Mouse (Mus musculus) erythroblast, adult 5-6 weeks (primary cell): ENCODE results near the gene Map3k6. TPM values are rescaled to one million over a fixed set of nuclear protein-coding genes. Genes with fewer than 3 reads are reported as not detected.
A peak's percentile ranks its signal among the peaks of the same experiment; 100 is the strongest.

Source experiments
- ATAC-seq: replicated peaks from 2 replicates; pipeline ENCODE4 v1.8.0; 2016; ENCODE audit warnings: moderate number of reproducible peaks, mild to moderate bottlenecking, moderate TSS enrichment, inconsistent platforms; ENCODE audit not compliant: poor library complexity, low FRiP score, severe bottlenecking
- total RNA-seq, 2 experiments: library from RNA; stranded (forward) in 1 of 2; stranded (reverse) in 1 of 2; fragments of 150-400 nt in 1 of 2; fragments of 200-764, 138-1000 nt in 1 of 2; gene quantifications; 2 replicates each; pipeline versions ENCODE4 v1.2.3 to v1.2.4; 2015 to 2017; ENCODE audit warnings: low replicate concordance in 2 of 2

Map3k6 gene
- total RNA-seq, 2 experiments from 2014 or later: 0.96 TPM; not detected in 1

DNA sequence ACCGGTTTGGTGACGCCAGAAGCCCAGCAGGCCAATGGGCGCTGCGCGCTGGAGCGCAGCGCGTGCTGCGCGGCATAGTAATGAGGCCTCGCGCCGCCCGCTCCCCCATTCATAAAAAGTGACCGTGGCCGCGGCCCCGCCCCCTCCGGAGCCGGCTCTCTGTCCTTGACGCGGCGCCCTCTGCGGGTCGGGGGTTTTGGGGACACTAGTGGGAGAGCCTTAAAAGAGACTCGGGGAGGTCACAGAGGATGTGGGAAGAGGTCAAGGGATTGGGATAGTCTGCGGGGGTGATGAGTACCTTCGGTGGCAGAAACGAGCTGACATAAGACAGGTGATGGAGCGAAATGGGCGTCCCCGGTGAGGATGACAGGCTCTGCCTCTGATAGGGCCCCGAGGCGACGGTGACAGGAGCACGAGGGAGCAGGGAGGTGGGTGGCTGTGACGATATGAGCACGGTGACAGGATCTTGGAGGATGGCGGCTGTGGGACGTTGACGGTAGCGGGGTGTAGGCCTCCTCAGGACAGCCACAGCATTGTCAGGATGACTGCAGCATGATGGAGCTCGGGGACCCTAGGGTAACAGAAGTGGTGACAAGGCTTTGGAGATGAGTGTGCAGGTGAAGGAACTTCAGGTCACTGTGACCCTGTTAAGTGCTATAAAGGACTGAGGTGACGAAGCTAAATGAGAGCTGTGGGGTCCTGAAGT, 27.9 kb upstream of the Map3k6 start:
- peak; percentile 44; the same call in 1 of the 2 replicates for ATAC-seq

DNA sequence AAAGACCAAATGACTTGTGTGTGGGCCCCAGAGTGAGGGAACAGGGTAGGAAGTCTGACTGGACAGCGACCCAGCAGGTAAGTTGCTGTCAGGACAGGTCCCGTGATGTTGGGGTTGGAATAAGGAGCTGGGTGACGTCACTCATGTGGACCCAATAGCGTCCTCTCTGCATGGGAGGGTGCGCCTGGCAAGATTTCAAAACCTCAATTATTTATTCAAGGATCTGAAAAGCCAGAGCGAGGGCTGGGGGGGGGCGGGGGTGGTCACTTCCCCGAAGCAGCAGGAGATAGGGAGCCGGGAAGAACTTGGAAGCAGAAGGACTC, 27.4 kb upstream of the Map3k6 start:
- no peak for ATAC-seq

DNA sequence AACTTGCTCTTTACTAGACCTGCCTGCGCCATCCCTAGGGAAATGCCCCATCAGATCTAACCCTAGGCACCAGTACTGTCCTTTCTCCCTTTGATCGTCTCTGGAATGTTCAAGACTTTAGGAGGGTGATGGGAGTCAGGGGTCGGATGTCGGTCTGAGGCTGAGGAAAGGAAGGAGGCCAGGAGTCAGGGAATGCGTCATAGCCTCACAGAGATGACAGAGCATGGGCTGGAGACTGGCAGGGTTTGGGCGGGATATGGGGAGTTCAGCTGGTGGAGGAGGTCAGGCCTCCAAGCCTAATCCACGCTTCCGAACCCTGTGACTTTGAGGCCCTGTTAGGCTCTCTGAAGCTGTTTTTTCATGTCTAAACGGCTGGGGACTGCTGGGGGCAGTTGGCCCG, 27.0 kb upstream of the Map3k6 start:
- ATAC-seq: no peak

DNA sequence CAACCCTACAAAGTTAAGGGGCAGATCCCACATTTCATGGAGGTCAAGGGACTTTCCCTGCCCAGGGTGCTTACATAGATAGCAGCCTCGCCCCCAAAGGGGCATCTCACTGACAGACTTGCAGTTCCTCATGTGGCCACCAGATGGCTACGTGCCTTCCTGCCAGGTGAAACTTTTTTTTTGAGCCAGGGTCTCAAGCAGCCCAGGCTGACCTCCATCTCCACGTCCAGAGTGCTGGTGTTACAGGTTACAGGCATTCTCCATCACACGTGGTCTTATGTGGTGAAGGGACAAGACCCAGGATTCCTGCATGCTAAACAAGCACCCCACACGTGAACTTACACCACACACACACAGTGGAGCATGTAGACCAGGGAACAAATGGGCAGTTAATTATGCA, 23.0 kb upstream of the Map3k6 start:
- peak; percentile 44 for ATAC-seq

DNA sequence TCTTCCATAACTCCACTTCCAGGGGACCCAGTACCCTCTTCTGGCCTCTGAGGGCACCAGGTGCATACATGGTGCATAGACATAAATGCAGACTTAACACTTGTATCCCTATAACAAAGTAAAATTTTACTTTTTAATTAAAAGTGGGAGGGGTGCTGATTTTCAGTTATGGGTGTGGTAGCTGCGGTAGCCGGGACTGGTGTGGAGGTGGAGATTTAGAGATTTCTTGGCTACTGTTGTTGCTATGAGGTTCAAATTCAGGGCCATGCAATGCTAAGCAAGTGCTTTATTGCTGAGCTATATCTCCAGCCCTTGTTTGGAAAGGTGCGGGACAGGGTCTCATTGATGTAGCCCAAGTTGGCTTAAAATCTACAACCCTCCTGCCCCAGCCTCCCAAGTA, 21.9 kb upstream of the Map3k6 start:
- ATAC-seq: no peak

DNA sequence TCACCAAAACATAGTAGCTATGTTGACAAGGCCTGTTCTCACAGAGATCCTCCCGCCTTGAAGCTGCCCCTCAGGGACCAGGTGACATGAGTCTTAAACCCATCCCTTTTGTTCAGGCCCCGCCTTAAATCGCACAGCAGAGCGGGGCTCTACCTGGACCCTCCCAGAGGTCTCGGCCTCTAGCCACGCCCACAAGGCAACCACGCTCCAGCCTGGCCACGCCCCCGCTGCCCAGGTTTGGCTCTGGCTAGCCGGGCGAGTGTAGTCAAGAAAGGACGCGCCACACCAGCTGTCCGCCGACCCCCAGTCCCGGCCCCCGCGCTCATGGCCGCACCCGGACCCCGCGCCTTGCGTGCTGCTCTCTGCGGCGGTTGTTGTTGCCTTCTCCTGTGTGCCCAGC, 20.0 kb upstream of the Map3k6 start:
- ATAC-seq: no peak

DNA sequence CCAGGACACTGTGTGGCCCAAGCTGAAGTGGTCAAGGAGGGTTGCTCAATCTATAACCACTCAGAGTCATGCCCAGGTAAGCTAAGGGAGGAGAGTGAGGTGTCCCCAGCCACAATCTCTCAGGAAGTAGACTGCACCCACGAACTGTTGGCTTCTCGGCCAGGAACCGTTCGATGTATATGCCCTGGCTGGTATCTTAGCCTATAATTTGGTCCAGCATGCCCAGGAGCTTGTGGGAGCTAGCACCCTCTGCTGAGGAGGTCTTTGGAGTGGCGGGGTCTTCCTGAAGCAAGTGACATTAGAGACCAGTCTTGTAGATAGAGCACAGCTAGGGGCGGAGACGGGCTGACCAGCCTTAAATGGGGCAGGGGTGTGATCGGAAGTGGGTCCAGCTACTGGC, 18.9 kb upstream of the Map3k6 start:
- no peak for ATAC-seq

DNA sequence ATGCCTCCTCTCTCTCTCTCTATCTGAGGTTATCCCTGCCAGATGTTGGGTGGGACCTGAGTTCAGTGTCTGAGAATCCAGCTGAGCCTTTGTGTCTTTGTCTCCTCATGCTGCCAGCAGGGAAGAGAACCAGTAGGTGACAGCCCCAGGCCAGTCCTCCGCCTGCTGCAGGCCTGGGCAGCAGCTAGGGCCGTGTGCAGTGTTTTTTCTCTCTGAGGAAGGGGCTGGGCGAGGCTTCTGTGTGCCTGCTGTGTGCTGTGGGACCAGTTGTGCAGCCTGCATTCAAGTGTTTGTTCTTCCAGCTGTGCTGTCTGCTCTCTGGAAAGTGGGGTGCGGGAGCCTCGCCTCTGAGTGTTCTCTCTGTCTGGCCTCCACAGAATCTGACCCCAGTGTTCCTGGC, 16.7 kb upstream of the Map3k6 start:
- no peak for ATAC-seq

DNA sequence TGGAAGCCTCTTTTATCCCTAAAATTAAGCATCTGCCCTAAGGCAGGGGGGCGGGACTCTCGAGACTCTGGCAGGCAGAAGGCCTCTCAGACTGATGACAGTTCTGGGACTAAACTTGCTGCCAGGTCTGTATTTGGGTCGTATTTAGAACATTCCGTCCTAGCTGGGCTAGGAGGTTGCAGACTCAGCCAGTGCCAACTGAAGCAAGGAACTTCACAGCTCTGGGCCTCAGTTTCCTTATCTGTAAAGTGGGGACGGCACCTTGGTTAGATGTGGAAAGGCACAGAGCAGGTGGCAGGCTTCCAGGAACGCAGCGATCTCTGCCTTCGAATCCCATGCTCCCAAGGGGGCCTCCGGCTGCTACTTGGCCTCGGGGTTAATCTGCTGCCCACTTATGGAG, 14.5 kb upstream of the Map3k6 start:
- no peak for ATAC-seq

DNA sequence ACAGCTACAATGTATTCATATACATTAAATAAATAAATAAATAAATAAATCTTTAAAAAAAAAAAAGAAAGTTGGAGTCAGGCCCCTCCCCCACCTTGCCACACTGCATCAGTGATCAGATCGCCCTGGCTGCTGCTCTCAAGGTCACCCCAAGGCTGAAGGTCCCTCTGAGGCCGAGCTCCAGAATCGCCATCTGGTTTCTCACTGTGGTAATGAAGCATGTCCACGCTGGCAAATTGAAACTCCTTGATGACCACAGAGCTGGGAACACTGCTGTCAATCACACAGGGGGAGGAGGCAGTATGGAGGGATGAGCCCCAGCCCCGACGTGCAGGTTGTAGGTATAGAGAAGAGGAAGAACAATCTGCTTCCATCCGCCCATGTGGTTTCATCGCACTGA, 13.0 kb upstream of the Map3k6 start:
- ATAC-seq: no peak

DNA sequence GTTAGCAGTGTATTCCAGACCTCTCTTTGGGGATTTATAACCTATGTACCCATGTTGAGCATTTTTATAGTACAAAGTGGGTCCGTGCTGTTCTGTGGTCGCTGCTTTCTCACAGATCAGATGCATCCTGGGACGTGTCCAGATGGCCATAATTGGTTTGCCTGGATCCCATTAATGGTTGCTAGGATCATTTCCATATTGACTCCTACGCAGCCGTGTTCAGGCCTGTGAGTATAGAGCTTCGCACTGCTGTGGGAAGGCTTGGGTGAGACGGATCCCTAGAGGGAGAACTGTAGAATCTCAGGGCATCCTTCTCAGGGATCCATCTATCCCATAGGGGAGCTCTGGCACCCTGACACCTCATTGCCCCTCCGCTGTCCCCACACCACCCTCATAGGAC, 11.0 kb upstream of the Map3k6 start:
- no peak for ATAC-seq

DNA sequence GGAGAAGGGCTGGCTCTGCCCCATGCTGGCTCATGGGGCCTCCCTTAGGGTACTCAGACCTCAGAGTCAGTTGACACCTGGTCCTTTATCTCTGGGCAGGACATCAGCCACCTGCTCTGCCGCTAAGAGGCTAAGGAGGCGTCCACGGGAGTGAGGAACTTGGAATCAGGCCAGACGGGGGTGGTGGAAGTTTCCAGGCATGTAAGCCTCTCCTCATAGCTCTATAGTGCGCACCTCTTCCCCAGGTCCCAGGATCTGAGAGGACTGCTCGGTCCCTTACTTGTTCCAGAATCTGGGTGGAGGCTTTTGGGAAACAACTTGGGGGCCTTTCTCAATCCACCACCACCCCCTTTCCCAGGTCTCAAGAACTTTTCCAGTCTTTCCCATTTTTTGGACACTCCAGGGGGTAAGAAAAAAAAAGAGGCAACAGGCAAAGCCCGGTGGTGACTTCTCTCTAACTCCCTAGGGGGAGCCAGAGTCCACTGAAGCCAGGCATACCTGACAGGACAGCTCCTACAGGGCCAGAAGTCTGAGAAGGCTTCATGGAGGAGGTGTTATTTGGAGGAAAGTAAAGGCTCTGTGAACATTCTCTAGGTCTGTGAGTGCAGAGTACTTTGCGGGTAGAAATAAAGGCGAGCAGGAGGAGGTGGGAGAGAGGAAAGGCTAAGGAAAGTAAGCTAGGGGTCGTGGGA, 7.2 kb upstream of the Map3k6 start:
- no peak for ATAC-seq

DNA sequence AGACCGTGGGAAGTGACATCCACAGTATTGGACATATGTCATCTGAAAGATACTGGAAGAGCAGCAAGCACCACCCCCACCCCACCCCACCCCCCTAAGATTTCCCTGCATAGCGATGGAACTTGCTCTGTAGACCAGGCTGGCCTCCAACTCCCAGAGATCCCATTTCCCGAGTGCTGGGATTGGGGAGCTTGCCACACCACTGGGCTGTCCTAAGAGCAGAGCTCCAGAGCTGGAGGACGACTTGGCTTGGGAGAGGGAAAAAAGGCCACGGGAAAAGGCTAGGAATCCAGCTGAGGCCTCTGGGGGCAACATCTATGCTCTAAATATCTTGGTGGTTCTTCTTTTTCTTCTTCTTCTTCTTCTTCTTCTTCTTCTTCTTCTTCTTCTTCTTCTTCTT, 5.8 kb upstream of the Map3k6 start:
- no peak for ATAC-seq

DNA sequence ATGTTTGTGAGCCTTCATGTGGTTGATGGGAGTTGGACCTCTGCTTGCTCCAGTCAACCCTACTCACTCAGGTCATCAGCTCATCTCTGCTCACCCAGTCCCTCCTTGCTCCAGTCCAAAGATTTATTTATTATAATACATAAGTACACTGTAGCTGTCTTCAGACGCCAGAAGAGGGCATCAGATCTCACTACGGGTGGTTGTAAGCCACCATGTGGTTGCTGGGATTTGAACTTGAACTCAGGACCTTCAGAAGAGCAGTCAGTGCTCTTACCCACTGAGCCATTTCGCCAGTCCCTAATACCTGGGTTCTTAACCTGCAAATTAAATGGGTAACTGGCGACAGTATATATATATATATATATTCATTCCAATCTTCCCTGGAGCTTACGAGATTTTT, 5.2 kb upstream of the Map3k6 start:
- no peak for ATAC-seq

DNA sequence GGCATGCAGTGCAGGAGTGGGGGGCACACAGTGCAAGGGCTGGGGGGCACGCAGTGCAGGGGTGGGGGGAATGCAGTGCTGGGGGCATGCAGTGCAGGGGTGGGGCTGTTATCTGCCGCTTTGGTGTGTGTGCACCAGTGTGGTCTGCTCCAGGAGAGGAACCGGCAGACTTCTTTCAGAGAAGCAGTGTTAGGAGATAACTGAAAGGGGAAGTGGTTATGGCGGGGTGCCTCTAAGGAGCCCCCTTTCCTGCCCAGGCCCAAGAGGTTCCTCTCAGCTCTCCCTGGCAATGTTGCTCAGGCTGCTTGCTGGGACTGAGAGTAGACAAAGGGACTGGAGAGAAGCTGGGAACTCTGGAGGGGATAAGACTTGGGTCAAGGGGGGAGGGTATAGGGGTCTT, 2.7 kb upstream of the Map3k6 start:
- no peak for ATAC-seq

DNA sequence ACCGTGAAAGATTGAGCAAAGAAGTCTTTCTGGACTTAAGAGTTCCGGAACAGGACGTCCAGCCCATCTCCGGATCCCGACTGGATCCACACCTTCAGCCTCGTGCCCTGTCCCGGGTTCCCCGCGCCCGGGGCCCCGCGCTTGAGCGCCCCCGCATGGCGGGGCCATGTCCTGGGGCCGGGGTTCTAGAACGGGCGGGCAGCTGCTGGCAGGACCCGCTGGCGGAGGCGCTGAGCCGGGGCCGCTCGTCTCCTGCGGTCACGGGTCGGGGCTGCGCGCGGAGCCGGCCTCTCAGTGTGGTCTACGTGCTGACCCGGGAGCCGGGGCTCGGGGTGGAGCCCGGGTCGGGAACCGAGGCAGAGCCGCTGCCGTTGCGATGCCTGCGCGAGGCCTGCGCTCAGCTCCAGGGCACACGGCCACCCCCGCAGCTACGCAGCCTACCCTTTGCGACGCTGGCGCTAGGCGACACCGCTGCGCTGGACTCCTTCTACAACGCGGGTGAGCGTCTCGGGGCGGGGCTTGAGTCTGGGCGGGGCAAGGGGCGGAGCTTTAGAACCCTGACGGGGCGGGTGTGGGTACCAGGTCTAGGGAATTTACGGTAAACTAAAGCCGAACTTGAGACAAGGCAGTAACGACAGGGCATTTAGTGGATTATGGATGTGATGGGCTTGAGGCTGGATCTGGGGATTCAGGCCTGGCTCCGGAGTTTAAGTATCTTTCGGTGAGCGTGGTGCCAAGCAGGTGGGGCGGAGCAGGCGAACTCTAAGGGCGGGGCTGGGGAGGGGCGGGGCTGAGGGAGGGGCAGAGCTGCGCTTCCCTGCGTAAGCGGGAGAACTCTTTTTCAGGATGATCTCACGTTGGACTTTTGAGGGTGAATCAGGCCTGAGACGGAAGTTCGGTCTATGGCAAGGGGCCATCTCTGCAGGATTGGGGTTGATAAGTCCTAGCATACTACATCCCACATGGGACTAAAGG, 603 bp downstream of the Map3k6 start:
- ATAC-seq: peak; percentile 88

DNA sequence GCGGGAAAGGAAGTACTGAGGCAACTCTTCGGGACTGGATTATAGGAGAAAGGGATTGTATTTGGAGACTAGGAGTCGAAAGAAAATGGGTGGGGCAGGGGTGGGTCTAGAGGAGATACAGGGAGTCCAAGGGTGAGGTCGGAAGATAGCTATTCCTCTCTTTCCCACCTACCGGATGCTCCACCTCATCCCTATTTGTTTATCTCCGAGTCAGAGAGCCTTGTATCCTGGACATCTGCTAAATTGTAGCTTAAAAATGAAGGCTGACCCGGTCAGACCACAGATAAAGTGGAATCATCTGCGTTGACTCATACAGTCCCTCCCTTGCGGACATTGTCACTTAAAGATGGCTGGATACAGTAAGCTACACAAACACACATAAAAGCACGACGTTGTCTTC, 1.3 kb downstream of the Map3k6 start:
- ATAC-seq: no peak

DNA sequence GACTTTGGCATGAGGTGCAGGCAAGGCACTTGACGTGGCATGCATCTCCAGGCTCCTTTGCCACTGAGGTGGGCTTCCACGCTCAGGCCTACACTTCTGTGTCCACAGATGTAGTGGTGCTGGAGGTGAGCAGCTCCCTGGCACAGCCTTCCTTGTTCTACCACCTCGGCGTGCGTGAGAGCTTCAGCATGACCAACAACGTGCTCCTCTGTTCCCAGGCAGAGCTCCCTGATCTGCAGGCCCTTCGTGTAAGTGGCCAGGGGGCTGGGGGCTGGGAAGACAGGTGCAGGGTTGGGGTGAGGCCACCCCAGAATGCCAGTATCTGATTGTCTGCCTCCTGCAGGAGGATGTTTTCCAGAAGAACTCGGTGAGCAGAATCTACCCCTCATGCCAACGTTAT, 2.1 kb downstream of the Map3k6 start:
- no peak for ATAC-seq

DNA sequence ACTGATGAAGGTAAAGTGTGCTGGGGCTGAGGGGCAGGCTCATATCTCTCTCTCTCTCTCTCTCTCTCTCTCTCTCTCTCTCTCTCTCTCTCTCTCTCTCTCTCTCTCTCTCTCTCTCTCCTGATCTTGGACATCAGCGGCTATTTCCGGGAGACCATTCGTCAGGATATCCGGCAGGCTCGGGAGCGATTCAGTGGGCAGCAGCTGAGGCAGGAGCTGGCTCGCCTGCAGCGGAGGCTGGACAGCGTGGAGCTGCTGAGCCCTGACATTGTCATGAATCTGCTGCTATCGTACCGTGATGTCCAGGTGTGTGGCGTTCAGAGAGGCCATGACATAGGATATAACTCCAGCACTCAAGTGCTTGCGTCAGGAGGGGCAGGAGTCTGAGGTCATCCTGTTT, 2.9 kb downstream of the Map3k6 start:
- no peak for ATAC-seq

DNA sequence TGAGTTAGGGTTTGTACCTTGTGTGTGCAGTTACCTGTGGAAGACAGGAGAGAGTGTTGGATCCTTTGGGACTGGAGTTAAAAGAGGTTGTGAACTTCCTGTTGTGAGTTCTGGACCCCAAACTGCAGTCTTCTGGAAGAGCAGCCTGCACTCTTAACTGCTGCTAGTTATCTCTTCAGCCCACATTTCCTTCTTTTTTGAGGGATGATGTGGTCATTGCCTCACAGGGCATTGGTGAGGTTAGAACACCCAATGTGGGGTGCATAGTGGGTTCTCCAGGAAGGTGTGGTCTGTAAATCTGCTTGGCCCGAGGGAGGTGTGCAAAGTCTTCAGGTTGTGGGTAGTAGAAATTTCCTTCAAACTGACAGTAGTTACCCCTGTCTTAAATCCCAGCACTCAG, 3.7 kb downstream of the Map3k6 start:
- no peak for ATAC-seq

DNA sequence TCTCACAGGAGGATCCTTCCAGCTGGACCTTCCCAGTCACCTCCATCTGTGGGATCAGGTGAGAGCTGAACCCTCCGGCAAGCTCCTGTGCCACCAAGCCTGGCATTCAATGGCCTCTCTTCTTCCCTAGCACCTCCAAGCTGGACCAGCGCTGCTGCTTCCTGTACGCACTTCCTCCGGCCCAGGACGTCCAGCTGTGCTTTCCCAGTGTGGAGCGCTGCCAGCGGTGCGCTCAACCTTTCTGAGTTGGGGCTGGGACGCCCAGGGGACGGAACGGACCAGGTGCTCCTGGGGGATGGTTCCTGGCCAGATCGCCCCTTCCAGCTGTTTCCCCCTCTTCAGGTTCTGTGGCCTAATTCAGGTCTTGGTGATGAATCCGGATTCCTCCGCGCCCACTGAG, 6.5 kb downstream of the Map3k6 start:
- no peak for ATAC-seq
